Mouse (Mus musculus): ENCODE data around the gene Zkscan5. TPM values are rescaled to one million over a fixed set of nuclear protein-coding genes. Genes with fewer than 3 reads are reported as not detected.

Zkscan5 gene
- polyA plus RNA-seq, 1 experiment = 4.1 TPM

- H3K4me3 ChIP-seq (replicated peaks; ENCODE audit: extremely low read depth, low read depth, low read length) = no peak overlapping the region
- WGBS = 95% methylated on average over 4 of the region's 4 CpGs
- DNase-seq = no peak
- TF ChIP-seq POLR2A (IDR thresholded peaks at IDR 0.05; ENCODE audit: borderline replicate concordance, extremely low read depth, low read depth, low read length) = no peak
- no peak for TF ChIP-seq CTCF (IDR thresholded peaks at IDR 0.05; ENCODE audit: insufficient read depth, low read length)
- no peaks in the 10 kb centered on the region for H3K4me1 ChIP-seq (ENCODE audit: control insufficient read depth, insufficient read depth, low read length)
Measured at GRCm38 (mm10) chr5:145211340-145211739, 7.0 kb downstream of the Zkscan5 start.

- 95% methylated on average over 4 of the region's 4 CpGs for WGBS
- DNase-seq = no peak
- TF ChIP-seq CTCF (IDR thresholded peaks at IDR 0.05; ENCODE audit: insufficient read depth, low read length) (no peak), POLR2A (IDR thresholded peaks at IDR 0.05; ENCODE audit: borderline replicate concordance, extremely low read depth, low read depth, low read length) (no peak)
- Histone ChIP-seq H3K4me1 (ENCODE audit: control insufficient read depth, insufficient read depth, low read length) (no peaks in the 10 kb centered on the region), H3K4me3 (replicated peaks; ENCODE audit: extremely low read depth, low read depth, low read length) (no peak overlapping the region)
Measured at GRCm38 (mm10) chr5:145212216-145212615, 7.9 kb downstream of the Zkscan5 start.

GRCm38 (mm10) chr5:145213505-145213904 lies 9.1 kb downstream of the Zkscan5 start:
- no peak for TF ChIP-seq CTCF (IDR thresholded peaks at IDR 0.05; ENCODE audit: insufficient read depth, low read length)
- no peak for TF ChIP-seq POLR2A (IDR thresholded peaks at IDR 0.05; ENCODE audit: borderline replicate concordance, extremely low read depth, low read depth, low read length)
- Histone ChIP-seq H3K4me1 (ENCODE audit: control insufficient read depth, insufficient read depth, low read length) (no peaks in the 10 kb centered on the region), H3K4me3 (replicated peaks; ENCODE audit: extremely low read depth, low read depth, low read length) (no peak overlapping the region)
- WGBS = 93% methylated on average over 3 of the region's 3 CpGs
- no peak for DNase-seq

GRCm38 (mm10) chr5:145214679-145215078 lies 10.3 kb downstream of the Zkscan5 start:
- TF ChIP-seq CTCF (IDR thresholded peaks at IDR 0.05; ENCODE audit: insufficient read depth, low read length) = no peak
- H3K4me1 ChIP-seq (ENCODE audit: control insufficient read depth, insufficient read depth, low read length) = no peaks in the 10 kb centered on the region
- no peak overlapping the region for H3K4me3 ChIP-seq (replicated peaks; ENCODE audit: extremely low read depth, low read depth, low read length)
- 69% methylated on average over 4 of the region's 4 CpGs for WGBS
- DNase-seq = no peak

- WGBS = 62% methylated on average over 6 of the region's 6 CpGs
- no peak for TF ChIP-seq POLR2A (IDR thresholded peaks at IDR 0.05; ENCODE audit: borderline replicate concordance, extremely low read depth, low read depth, low read length)
- no peak for TF ChIP-seq CTCF (IDR thresholded peaks at IDR 0.05; ENCODE audit: insufficient read depth, low read length)
- no peak for DNase-seq
- H3K4me1 ChIP-seq (ENCODE audit: control insufficient read depth, insufficient read depth, low read length) = no peaks in the 10 kb centered on the region
- no peak overlapping the region for H3K4me3 ChIP-seq (replicated peaks; ENCODE audit: extremely low read depth, low read depth, low read length)
Measured at GRCm38 (mm10) chr5:145217746-145218145, 13.4 kb downstream of the Zkscan5 start.

- no peaks in the 10 kb centered on the region for H3K4me1 ChIP-seq (ENCODE audit: control insufficient read depth, insufficient read depth, low read length)
- no peak for TF ChIP-seq POLR2A (IDR thresholded peaks at IDR 0.05; ENCODE audit: borderline replicate concordance, extremely low read depth, low read depth, low read length)
- no peak for TF ChIP-seq CTCF (IDR thresholded peaks at IDR 0.05; ENCODE audit: insufficient read depth, low read length)
- H3K4me3 ChIP-seq (replicated peaks; ENCODE audit: extremely low read depth, low read depth, low read length) = no peak overlapping the region
- DNase-seq = no peak
- 96% methylated on average over 21 of the region's 21 CpGs for WGBS
Measured at GRCm38 (mm10) chr5:145218206-145218605, 13.8 kb downstream of the Zkscan5 start.

GRCm38 (mm10) chr5:145218671-145219070 lies 14.3 kb downstream of the Zkscan5 start:
- H3K4me3 ChIP-seq (replicated peaks; ENCODE audit: extremely low read depth, low read depth, low read length) = no peak overlapping the region
- TF ChIP-seq POLR2A (IDR thresholded peaks at IDR 0.05; ENCODE audit: borderline replicate concordance, extremely low read depth, low read depth, low read length) (no peak), CTCF (IDR thresholded peaks at IDR 0.05; ENCODE audit: insufficient read depth, low read length) (no peak)
- no peak for DNase-seq
- WGBS = 95% methylated on average over 20 of the region's 20 CpGs
- no peaks in the 10 kb centered on the region for H3K4me1 ChIP-seq (ENCODE audit: control insufficient read depth, insufficient read depth, low read length)

GRCm38 (mm10) chr5:145219981-145220380 lies 15.6 kb downstream of the Zkscan5 start:
- no peak for DNase-seq
- Histone ChIP-seq H3K4me3 (replicated peaks; ENCODE audit: extremely low read depth, low read depth, low read length) (no peak overlapping the region), H3K4me1 (ENCODE audit: control insufficient read depth, insufficient read depth, low read length) (no peaks in the 10 kb centered on the region)
- no peak for TF ChIP-seq CTCF (IDR thresholded peaks at IDR 0.05; ENCODE audit: insufficient read depth, low read length)
- no peak for TF ChIP-seq POLR2A (IDR thresholded peaks at IDR 0.05; ENCODE audit: borderline replicate concordance, extremely low read depth, low read depth, low read length)
- WGBS = 94% methylated on average over 8 of the region's 8 CpGs

GRCm38 (mm10) chr5:145222840-145223239 lies 18.5 kb downstream of the Zkscan5 start:
- H3K4me3 ChIP-seq (replicated peaks; ENCODE audit: extremely low read depth, low read depth, low read length) = no peak overlapping the region
- DNase-seq = no peak
- TF ChIP-seq CTCF (IDR thresholded peaks at IDR 0.05; ENCODE audit: insufficient read depth, low read length) (no peak), POLR2A (IDR thresholded peaks at IDR 0.05; ENCODE audit: borderline replicate concordance, extremely low read depth, low read depth, low read length) (no peak)
- H3K4me1 ChIP-seq (ENCODE audit: control insufficient read depth, insufficient read depth, low read length) = no peaks in the 10 kb centered on the region
- WGBS = 93% methylated on average over 5 of the region's 5 CpGs

GRCm38 (mm10) chr5:145223395-145223794 lies 19.0 kb downstream of the Zkscan5 start:
- Histone ChIP-seq H3K4me3 (replicated peaks; ENCODE audit: extremely low read depth, low read depth, low read length) (no peak overlapping the region), H3K4me1 (ENCODE audit: control insufficient read depth, insufficient read depth, low read length) (no peaks in the 10 kb centered on the region)
- DNase-seq = no peak
- 76% methylated on average over 12 of the region's 12 CpGs for WGBS
- no peak for TF ChIP-seq POLR2A (IDR thresholded peaks at IDR 0.05; ENCODE audit: borderline replicate concordance, extremely low read depth, low read depth, low read length)
- TF ChIP-seq CTCF (IDR thresholded peaks at IDR 0.05; ENCODE audit: insufficient read depth, low read length) = no peak
